Mouse (Mus musculus): Measurements from ENCODE around the gene Sdccag8. TPM values are rescaled to one million over a fixed set of nuclear protein-coding genes. Genes with fewer than 3 reads are reported as not detected.

The Sdccag8 gene
- polyA plus RNA-seq, 1 experiment from 2014 or later, result 19.2 TPM

DNA sequence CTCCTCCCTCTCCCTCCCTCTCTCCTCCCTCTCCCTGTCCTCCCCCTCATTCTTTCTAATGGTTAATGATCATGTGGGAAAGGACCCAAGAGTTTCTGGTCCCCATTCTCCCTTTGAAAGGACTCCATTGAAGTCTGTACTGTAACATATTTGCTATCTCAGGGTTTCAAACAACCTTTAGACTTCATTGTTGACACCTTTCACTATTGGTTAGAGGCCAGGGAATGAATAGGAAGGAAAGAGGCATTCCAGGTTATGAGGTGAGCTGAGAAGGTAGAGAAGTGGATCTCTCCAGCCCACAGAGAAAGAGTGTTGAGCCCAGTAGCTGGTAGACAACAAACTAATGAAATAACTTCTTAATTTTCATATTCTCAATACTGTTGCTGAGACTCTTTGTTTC, 59.7 kb downstream of the Sdccag8 start:
- Histone ChIP-seq H3K9me3 (ENCODE audit: control insufficient read depth, low read length) (no peaks in the 10 kb centered on the region), H3K27ac (ENCODE audit: low read depth, low read length) (no peak overlapping the region), H3K4me1 (ENCODE audit: control insufficient read depth, insufficient read depth, low read length) (no peaks in the 10 kb centered on the region), H3K36me3 (ENCODE audit: control insufficient read depth, insufficient read depth, low read length) (no peaks in the 10 kb centered on the region), H3K27me3 (ENCODE audit: control insufficient read depth, insufficient read depth, low read length) (no peaks in the 10 kb centered on the region), H3K9ac (ENCODE audit: low read length) (no peak overlapping the region), H3K4me2 (ENCODE audit: low read depth) (no peak overlapping the region), H3K4me3 (ENCODE audit: low read depth, low read length) (no peak overlapping the region)
- DNase-seq (ENCODE audit: low spot score), result no peak
- ATAC-seq (ENCODE audit: insufficient read depth, low FRiP score, low TSS enrichment), result no peak

DNA sequence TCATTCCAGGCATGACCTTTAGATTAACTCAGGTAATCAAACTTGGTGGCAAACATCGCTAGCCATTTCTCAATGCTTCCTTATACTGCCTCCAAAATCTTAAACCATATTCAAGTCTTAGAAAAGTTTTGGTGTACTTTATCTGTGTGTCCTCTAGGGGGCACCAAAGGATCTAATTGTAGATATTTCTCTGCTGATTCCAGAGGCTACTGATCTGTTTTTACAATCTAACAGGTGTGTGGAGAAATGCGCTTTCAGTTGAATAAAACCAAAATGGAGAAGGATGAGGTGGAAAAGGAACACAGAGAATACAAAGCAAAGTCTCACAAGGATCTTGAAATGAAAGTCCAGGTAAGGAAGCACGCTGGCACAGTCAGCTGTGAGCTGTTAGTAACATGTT, 63.3 kb downstream of the Sdccag8 start:
- peak; percentile 35 for DNase-seq (ENCODE audit: low spot score)
- Histone ChIP-seq H3K27me3 (ENCODE audit: control insufficient read depth, insufficient read depth, low read length) (no peaks in the 10 kb centered on the region), H3K9me3 (ENCODE audit: control insufficient read depth, low read length) (no peaks in the 10 kb centered on the region), H3K36me3 (ENCODE audit: control insufficient read depth, insufficient read depth, low read length) (no peaks in the 10 kb centered on the region), H3K4me3 (ENCODE audit: low read depth, low read length) (no peak overlapping the region), H3K4me2 (ENCODE audit: low read depth) (no peak overlapping the region), H3K27ac (ENCODE audit: low read depth, low read length) (no peak overlapping the region), H3K4me1 (ENCODE audit: control insufficient read depth, insufficient read depth, low read length) (peaks cover 9% of the 10 kb centered on the region), H3K9ac (ENCODE audit: low read length) (no peak overlapping the region)
- 42% methylated on average over 3 of the region's 3 CpGs for WGBS
- ATAC-seq (ENCODE audit: insufficient read depth, low FRiP score, low TSS enrichment), result no peak; the same call in 1 of the 2 replicates

DNA sequence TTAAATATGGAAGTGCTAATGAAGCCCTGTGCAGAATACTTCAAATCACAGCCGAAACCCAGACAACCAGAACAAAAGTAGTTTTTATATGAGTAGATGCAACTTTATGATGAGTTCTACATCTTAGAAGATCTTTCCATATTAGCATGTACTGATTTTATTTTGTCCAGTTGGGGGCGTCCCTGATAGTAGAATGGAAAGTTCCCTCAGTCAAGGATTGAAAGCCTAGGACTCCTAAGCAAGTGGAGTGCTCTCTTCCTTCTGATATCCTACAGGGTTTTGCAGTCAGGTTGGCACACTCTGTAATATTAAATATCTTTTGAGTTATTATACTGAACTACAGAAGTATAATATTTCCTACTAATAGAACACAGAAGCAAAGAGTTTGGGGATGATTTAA, 64.5 kb downstream of the Sdccag8 start:
- H3K9me3 ChIP-seq (ENCODE audit: control insufficient read depth, low read length), result no peaks in the 10 kb centered on the region
- no peak overlapping the region for H3K9ac ChIP-seq (ENCODE audit: low read length)
- peak; percentile 53 for DNase-seq (ENCODE audit: low spot score)
- peaks cover 9% of the 10 kb centered on the region for H3K4me1 ChIP-seq (ENCODE audit: control insufficient read depth, insufficient read depth, low read length)
- 66% methylated on average over 2 of the region's 2 CpGs for WGBS
- ATAC-seq (ENCODE audit: insufficient read depth, low FRiP score, low TSS enrichment), result peak; percentile 38; the same call in 1 of the 2 replicates
- no peaks in the 10 kb centered on the region for H3K27me3 ChIP-seq (ENCODE audit: control insufficient read depth, insufficient read depth, low read length)
- no peak overlapping the region for H3K4me3 ChIP-seq (ENCODE audit: low read depth, low read length)
- H3K4me2 ChIP-seq (ENCODE audit: low read depth), result no peak overlapping the region
- H3K36me3 ChIP-seq (ENCODE audit: control insufficient read depth, insufficient read depth, low read length), result no peaks in the 10 kb centered on the region
- H3K27ac ChIP-seq (ENCODE audit: low read depth, low read length), result no peak overlapping the region

DNA sequence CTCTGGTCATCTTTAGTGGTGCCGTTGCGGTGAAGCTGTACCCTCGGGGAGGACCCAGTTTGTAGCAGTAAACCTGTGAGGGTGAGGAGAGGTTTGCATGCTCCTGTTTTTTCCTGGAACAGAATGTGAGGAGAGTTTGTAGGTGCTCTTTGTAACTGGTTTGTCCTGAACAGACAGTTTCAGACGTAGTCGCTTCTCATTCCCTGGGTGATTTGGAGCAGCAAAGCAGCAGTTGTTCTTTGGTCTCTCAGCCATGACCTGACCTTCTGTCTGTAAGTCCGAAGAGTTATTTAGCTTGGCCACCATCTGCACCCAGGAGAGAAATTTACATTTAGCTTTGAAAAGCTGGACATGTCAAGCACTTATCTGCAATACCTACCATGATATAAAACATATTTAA, 65.2 kb downstream of the Sdccag8 start:
- Histone ChIP-seq H3K9ac (ENCODE audit: low read length) (no peak overlapping the region), H3K4me2 (ENCODE audit: low read depth) (no peak overlapping the region), H3K4me3 (ENCODE audit: low read depth, low read length) (no peak overlapping the region), H3K4me1 (ENCODE audit: control insufficient read depth, insufficient read depth, low read length) (peaks cover 9% of the 10 kb centered on the region), H3K36me3 (ENCODE audit: control insufficient read depth, insufficient read depth, low read length) (no peaks in the 10 kb centered on the region), H3K9me3 (ENCODE audit: control insufficient read depth, low read length) (no peaks in the 10 kb centered on the region), H3K27me3 (ENCODE audit: control insufficient read depth, insufficient read depth, low read length) (no peaks in the 10 kb centered on the region), H3K27ac (ENCODE audit: low read depth, low read length) (peak overlapping the region; percentile 77)
- DNase-seq (ENCODE audit: low spot score), result peak; percentile 36
- ATAC-seq (ENCODE audit: insufficient read depth, low FRiP score, low TSS enrichment), result peak; percentile 9; the same call in 1 of the 2 replicates
- WGBS, result 22% methylated on average over 6 of the region's 6 CpGs

DNA sequence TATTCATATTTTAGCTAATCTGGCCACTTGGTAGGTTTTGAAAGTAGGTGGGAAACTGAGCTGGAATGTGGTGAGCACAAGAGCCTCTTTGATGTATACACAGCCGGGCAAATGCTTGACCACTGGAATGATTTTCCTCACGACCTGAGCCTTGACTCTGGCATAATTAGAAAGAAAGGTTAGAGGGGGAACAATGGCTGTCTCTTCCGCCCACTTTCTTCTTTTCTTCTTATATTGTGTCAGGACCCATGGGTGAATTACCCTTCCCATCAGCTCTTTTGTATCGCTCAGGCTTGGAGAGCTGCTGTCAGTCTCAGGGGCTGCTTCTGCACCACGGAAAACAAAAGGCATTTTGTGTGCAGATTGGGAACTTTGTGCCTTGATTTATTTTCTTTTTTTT, 65.6 kb downstream of the Sdccag8 start:
- Histone ChIP-seq H3K4me2 (ENCODE audit: low read depth) (no peak overlapping the region), H3K4me3 (ENCODE audit: low read depth, low read length) (no peak overlapping the region), H3K9ac (ENCODE audit: low read length) (no peak overlapping the region), H3K27ac (ENCODE audit: low read depth, low read length) (peak overlapping the region; percentile 77), H3K4me1 (ENCODE audit: control insufficient read depth, insufficient read depth, low read length) (peaks cover 9% of the 10 kb centered on the region), H3K9me3 (ENCODE audit: control insufficient read depth, low read length) (no peaks in the 10 kb centered on the region), H3K36me3 (ENCODE audit: control insufficient read depth, insufficient read depth, low read length) (no peaks in the 10 kb centered on the region), H3K27me3 (ENCODE audit: control insufficient read depth, insufficient read depth, low read length) (no peaks in the 10 kb centered on the region)
- ATAC-seq (ENCODE audit: insufficient read depth, low FRiP score, low TSS enrichment) (peak; percentile 75), DNase-seq (ENCODE audit: low spot score) (peak; percentile 55)
- WGBS, result 14% methylated on average over 5 of the region's 5 CpGs

DNA sequence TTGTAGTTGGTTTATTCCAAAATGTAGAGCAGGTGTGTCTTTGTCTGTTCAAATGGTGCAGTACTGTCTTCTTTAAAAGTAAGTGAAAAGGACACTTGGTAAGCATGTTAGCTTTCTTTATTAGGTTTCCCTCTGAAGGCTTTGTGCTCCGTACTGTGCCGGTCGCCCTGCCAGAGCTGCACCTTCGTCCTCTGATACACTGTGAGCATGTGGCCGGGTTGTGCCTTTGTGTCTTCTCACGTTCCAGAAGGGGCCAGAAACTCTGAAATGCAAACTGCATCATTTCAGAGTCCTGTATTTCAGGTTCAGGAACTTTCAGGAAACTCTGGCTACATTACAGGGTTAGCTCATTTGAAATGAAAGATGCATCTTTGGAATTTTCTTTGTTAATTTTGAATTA, 66.5 kb downstream of the Sdccag8 start:
- peak; percentile 48; the same call in 1 of the 2 replicates for ATAC-seq (ENCODE audit: insufficient read depth, low FRiP score, low TSS enrichment)
- no peaks in the 10 kb centered on the region for H3K27me3 ChIP-seq (ENCODE audit: control insufficient read depth, insufficient read depth, low read length)
- DNase-seq (ENCODE audit: low spot score), result no peak
- no peak overlapping the region for H3K9ac ChIP-seq (ENCODE audit: low read length)
- H3K9me3 ChIP-seq (ENCODE audit: control insufficient read depth, low read length), result no peaks in the 10 kb centered on the region
- WGBS, result 41% methylated on average over 6 of the region's 6 CpGs
- no peak overlapping the region for H3K4me3 ChIP-seq (ENCODE audit: low read depth, low read length)
- no peaks in the 10 kb centered on the region for H3K36me3 ChIP-seq (ENCODE audit: control insufficient read depth, insufficient read depth, low read length)
- no peak overlapping the region for H3K27ac ChIP-seq (ENCODE audit: low read depth, low read length)
- H3K4me2 ChIP-seq (ENCODE audit: low read depth), result no peak overlapping the region
- H3K4me1 ChIP-seq (ENCODE audit: control insufficient read depth, insufficient read depth, low read length), result peaks cover 9% of the 10 kb centered on the region

DNA sequence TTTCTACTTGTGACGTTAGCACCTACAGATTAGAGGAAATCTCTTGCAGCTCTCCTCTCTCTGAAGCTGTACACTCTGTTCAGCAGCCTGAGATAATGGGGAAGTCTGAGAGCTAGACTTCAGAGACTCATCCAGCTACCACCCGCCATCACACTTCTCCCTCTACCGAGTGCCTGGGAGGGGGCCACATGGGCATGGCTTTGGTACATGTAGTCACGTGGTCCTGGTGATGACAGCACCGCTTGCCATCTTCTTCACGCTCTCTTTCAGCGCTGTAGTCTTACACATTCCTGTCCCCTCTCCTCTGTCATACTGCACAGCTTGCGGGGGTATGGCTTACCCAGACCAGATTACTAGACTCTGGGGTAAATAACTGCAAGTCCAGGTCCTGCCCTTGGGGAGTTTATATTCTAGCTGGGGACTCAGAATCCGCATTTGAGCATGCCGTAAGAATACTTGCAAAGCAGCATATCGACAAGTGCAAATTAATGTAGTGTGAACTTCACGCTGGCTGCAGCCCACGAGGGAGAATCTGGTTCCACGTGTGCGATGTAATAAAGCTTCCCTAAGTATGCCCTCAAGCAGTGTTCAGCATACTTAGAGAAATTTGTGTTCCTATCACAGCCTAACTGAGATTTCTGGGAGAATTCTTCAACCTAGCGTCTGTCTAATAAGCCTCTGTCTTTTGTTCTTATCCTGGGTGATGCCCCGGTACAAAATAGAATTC, 70.9 kb downstream of the Sdccag8 start:
- H3K4me1 ChIP-seq (ENCODE audit: control insufficient read depth, insufficient read depth, low read length), result peaks cover 3% of the 10 kb centered on the region; the same call in 1 of the 2 replicates
- 77% methylated on average over 17 of the region's 17 CpGs for WGBS
- no peaks in the 10 kb centered on the region for H3K9me3 ChIP-seq (ENCODE audit: control insufficient read depth, low read length)
- no peak overlapping the region for H3K4me2 ChIP-seq (ENCODE audit: low read depth)
- no peak overlapping the region for H3K4me3 ChIP-seq (ENCODE audit: low read depth, low read length)
- no peak for DNase-seq (ENCODE audit: low spot score)
- H3K27me3 ChIP-seq (ENCODE audit: control insufficient read depth, insufficient read depth, low read length), result no peaks in the 10 kb centered on the region
- no peak overlapping the region for H3K27ac ChIP-seq (ENCODE audit: low read depth, low read length)
- ATAC-seq (ENCODE audit: insufficient read depth, low FRiP score, low TSS enrichment), result no peak
- H3K9ac ChIP-seq (ENCODE audit: low read length), result no peak overlapping the region
- no peaks in the 10 kb centered on the region for H3K36me3 ChIP-seq (ENCODE audit: control insufficient read depth, insufficient read depth, low read length)

DNA sequence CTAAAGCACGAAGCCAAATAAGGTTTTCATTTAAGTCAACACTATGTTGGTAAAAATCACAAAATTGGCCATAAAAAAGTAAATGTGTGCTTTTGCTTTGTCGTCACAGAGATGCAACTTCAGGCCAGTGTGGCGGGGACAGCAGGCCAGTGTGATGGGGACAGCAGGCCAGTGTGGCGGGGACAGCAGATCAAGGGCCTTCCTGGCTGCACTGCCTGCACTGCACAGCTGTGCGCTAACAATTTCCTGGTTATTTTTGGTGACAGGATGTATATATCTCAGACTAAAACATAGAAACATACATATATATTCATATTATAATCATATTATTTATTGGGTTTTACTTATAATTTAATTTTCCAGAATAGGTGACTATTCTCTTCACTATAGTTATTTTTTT, 71.5 kb downstream of the Sdccag8 start:
- WGBS, result 88% methylated on average over 5 of the region's 5 CpGs
- ATAC-seq (ENCODE audit: insufficient read depth, low FRiP score, low TSS enrichment), result no peak
- DNase-seq (ENCODE audit: low spot score), result no peak
- Histone ChIP-seq H3K9ac (ENCODE audit: low read length) (no peak overlapping the region), H3K36me3 (ENCODE audit: control insufficient read depth, insufficient read depth, low read length) (no peaks in the 10 kb centered on the region), H3K9me3 (ENCODE audit: control insufficient read depth, low read length) (no peaks in the 10 kb centered on the region), H3K4me1 (ENCODE audit: control insufficient read depth, insufficient read depth, low read length) (peaks cover under 1% of the 10 kb centered on the region; the same call in 1 of the 2 replicates), H3K4me3 (ENCODE audit: low read depth, low read length) (no peak overlapping the region), H3K27ac (ENCODE audit: low read depth, low read length) (no peak overlapping the region), H3K4me2 (ENCODE audit: low read depth) (no peak overlapping the region), H3K27me3 (ENCODE audit: control insufficient read depth, insufficient read depth, low read length) (no peaks in the 10 kb centered on the region)

DNA sequence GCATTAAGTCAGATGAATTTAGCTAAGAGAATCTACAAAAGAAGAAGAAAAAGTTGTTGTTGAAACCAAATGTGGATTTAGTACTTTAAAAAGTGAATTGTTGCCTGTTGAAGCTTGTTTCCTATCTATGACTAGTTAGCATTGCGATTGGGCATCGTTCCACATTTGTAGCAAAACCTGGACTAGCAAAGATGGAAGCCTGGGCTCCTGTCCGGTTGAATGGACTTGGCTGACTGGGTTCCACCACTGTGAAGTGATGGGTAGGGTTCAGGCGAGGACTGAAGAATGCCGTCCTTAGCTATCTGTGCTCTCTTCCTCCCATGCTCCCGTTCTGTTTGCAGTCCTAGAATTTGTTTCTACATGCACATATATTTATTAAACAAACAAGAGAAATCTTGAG, 89.3 kb downstream of the Sdccag8 start:
- 90% methylated on average over 6 of the region's 6 CpGs for WGBS
- H3K4me1 ChIP-seq (ENCODE audit: control insufficient read depth, insufficient read depth, low read length), result no peaks in the 10 kb centered on the region

More for the DNA sequence above, 89.3 kb downstream of the Sdccag8 start:
- ATAC-seq (ENCODE audit: insufficient read depth, low FRiP score, low TSS enrichment), result no peak
- H3K9me3 ChIP-seq (ENCODE audit: control insufficient read depth, low read length), result no peaks in the 10 kb centered on the region
- no peak overlapping the region for H3K27ac ChIP-seq (ENCODE audit: low read depth, low read length)
- H3K27me3 ChIP-seq (ENCODE audit: control insufficient read depth, insufficient read depth, low read length), result no peaks in the 10 kb centered on the region
- no peaks in the 10 kb centered on the region for H3K36me3 ChIP-seq (ENCODE audit: control insufficient read depth, insufficient read depth, low read length)
- no peak overlapping the region for H3K4me2 ChIP-seq (ENCODE audit: low read depth)
- H3K9ac ChIP-seq (ENCODE audit: low read length), result no peak overlapping the region
- no peak for DNase-seq (ENCODE audit: low spot score)
- H3K4me3 ChIP-seq (ENCODE audit: low read depth, low read length), result no peak overlapping the region

All from neural tube, embryonic 11.5 days (tissue).